Mouse (Mus musculus) common myeloid progenitor, adult 5-6 weeks (primary cell): Measurements from ENCODE around the gene Rarres1. TPM values are rescaled to one million over a fixed set of nuclear protein-coding genes. Genes with fewer than 3 reads are reported as not detected.

ENCODE experiments used
- ATAC-seq: replicated peaks from 2 replicates; pipeline ENCODE4 v1.8.0; 2016; ENCODE audit warnings: low read depth, mild to moderate bottlenecking, moderate TSS enrichment, inconsistent platforms; ENCODE audit not compliant: poor library complexity, severe bottlenecking
- total RNA-seq: library from RNA; stranded (forward); fragments of 200-1000, 187-1606 nt; gene quantifications from 2 replicates; pipeline ENCODE4 v1.2.3, GENCODE M21; 2017

Gene Rarres1
- total RNA-seq, 1 experiment from 2014 or later, result not detected

GRCm38 (mm10) chr3:67429999-67430380, 85.3 kb downstream of the Rarres1 start, which contains the start of gene Gfm1:
Gfm1 (plus strand) TSS chr3:67430096.
- peak; percentile 99 for ATAC-seq

GRCm38 (mm10) chr3:67429338-67429998, 85.9 kb downstream of the Rarres1 start:
- peak; percentile 10 for ATAC-seq

Other genes starting within 250 kb of the Rarres1 start
- gene Mlf1, start 141.4 kb downstream of the Rarres1 start, total RNA-seq, result 1.9 and 2.5 TPM in 2 replicates
- not detected in 2 replicates for gene Gm17402, start 140.4 kb downstream of the Rarres1 start, total RNA-seq
- gene Gfm1, start 85.4 kb downstream of the Rarres1 start, total RNA-seq, result 47.5 and 53.8 TPM in 2 replicates
- gene Lxn, start 51.6 kb downstream of the Rarres1 start, total RNA-seq, result 9.3 and 13.7 TPM in 2 replicates
- 91.6 and 126 TPM in 2 replicates for gene Mfsd1, start 67.2 kb upstream of the Rarres1 start, total RNA-seq